In genomic region chr5:105415198-105415791, GRCm38 (mm10) we compare ENCODE assay signal across 8 mouse cellular contexts. TPM values are rescaled to one million over a fixed set of nuclear protein-coding genes. Genes with fewer than 3 reads are reported as not detected.
A peak's percentile ranks its signal among the peaks of the same experiment; 100 is the strongest.
DNase-seq lines count a peak whose midpoint lies in the region; ATAC-seq lines count a peak whose summit lies in the region.

Lrrc8b (plus strand) TSS chr5:105415775.

- intact Hi-C loops in gastrocnemius, postnatal 14 days (cut with DNase I; ENCODE audit: low total_unique reads), result no loop called here

- H3K4me3 ChIP-seq in megakaryocyte, embryonic 14.5 days (replicated peaks), result peak within 1 kb of the TSS; percentile 96

- ATAC-seq in inflammation-experienced regulatory T-cells, adult 6 months, result peak; percentile 92

- peaks cover 75% of the 10 kb centered on the region for H3K4me1 ChIP-seq in megakaryocyte, embryonic 14.5 days

- H3K9me3 ChIP-seq in megakaryocyte, embryonic 14.5 days, result no peaks in the 10 kb centered on the region

- peaks cover 52% of the 10 kb centered on the region for H3K36me3 ChIP-seq in megakaryocyte, embryonic 14.5 days (replicated peaks; ENCODE audit: low read length)

- H3K27me3 ChIP-seq in megakaryocyte, embryonic 14.5 days (replicated peaks), result no peaks in the 10 kb centered on the region

- DNase-seq in adrenal gland, adult (ENCODE audit: inconsistent age in 2 of 2, low spot score in 1 of 2), result peak; percentile 98
- DNase-seq in embryo, embryonic 10.5 days (ENCODE audit: low spot score), result peak; percentile 91
- peak; percentile 91 for DNase-seq in gastrocnemius, postnatal 14 days
- peak; percentile 51 to 83 for DNase-seq in left cerebral cortex, adult 9 months (ENCODE audit: low spot score in 2 of 2)
- DNase-seq in right cerebral cortex, adult 2 months (ENCODE audit: low spot score in 2 of 2), result peak; percentile 79 to 82
- DNase-seq in urinary bladder, postnatal 14 days (ENCODE audit: low spot score), result peak; percentile 85

RNA-seq across cellular contexts. Expression of gene Lrrc8b, which starts in this region (rescaled TPM):
- total RNA-seq in gastrocnemius, postnatal 14 days (2021), result 1 to 10 TPM; 5.0 to 5.7 TPM
- polyA plus RNA-seq in inflammation-experienced regulatory T-cells, adult 6 months (2017; shearing (Covaris generic)), result 1 to 10 TPM; 1.9 to 2.4 (median 2.1) TPM
- polyA plus RNA-seq in megakaryocyte, embryonic 14.5 days (2012; ENCODE audit: insufficient read depth, low replicate concordance), result 1.3 and 1.4 TPM in 2 replicates

Comparison
In these comparisons a context has a peak if more than half of its experiments do, and no peak if none do; other contexts are left out.
1. Peak in every context shown above with its lines: DNase-seq, ATAC-seq and H3K4me3 ChIP-seq.